ENCODE assay signal across 1 mouse cellular context in the genomic region with DNA sequence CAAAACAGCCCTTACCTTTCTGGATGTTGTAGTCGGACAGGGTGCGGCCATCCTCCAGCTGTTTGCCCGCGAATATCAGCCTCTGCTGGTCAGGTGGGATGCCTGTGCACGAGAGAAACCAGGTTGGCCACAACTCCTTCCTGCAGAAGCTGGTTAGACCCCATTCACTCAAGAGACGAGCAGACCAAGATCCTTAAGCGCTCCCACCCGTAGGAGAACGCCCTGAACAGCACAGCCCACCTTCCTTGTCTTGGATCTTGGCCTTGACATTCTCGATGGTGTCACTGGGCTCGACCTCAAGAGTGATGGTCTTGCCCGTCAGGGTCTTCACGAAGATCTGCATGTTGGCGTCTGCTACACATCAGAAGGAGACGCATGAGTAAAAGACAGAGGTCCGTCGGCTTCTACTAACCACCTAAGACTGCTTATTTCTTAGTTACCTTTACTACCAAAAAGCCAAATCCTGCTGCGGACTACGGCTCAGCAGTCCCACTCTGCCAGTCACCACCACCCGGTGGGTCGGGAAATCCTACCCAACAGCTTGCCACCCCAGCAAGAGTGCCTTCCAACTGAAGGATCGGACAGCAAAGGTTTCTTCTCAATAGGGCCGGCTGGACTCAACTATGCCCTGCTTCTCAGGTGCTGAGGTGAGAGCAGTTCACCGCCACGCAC.
A peak's percentile ranks its signal among the peaks of the same experiment; 100 is the strongest.
TF ChIP-seq lines count a peak whose summit lies in the region.

No protein-coding gene starts in this region.

TF ChIP-seq in MEL, 35 proteins besides CTCF, POLR2A, EP300 and RAD21:
- TF ChIP-seq ZC3H11A (IDR thresholded peaks at IDR 0.05; ENCODE audit: low read depth, low read length) (no peak), NELFE (IDR thresholded peaks at IDR 0.05; ENCODE audit: low read depth, low read length) (no peak), KAT2A (conservative IDR thresholded peaks at IDR 0.05; ENCODE audit: low read depth, low read length) (no peak), ETS1 (IDR thresholded peaks at IDR 0.05; ENCODE audit: low read depth, low read length) (no peak), CHD1 (IDR thresholded peaks at IDR 0.05; ENCODE audit: low read depth, low read length) (peak; percentile 85), E2F4 (IDR thresholded peaks at IDR 0.05; ENCODE audit: borderline replicate concordance, low read depth, low read length) (no peak), MYC (IDR thresholded peaks at IDR 0.05; ENCODE audit: low read depth, low read length) (peak; percentile 37; the same call in 1 of the 2 replicates), HCFC1 (IDR thresholded peaks at IDR 0.05; ENCODE audit: low read depth, low read length) (no peak), GABPA (IDR thresholded peaks at IDR 0.05; ENCODE audit: low read depth, low read length) (no peak), ZNF384 (IDR thresholded peaks at IDR 0.05; ENCODE audit: low read depth, low read length) (no peak), ZMIZ1 (IDR thresholded peaks at IDR 0.05; ENCODE audit: low read depth, low read length) (peak; percentile 16; the same call in 1 of the 2 replicates)
